Mouse (Mus musculus): ENCODE results near the gene Hsd11b2. TPM values are rescaled to one million over a fixed set of nuclear protein-coding genes. Genes with fewer than 3 reads are reported as not detected.

Hsd11b2 gene
- polyA plus RNA-seq, 1 experiment from 2014 or later = 9.7 TPM

DNA sequence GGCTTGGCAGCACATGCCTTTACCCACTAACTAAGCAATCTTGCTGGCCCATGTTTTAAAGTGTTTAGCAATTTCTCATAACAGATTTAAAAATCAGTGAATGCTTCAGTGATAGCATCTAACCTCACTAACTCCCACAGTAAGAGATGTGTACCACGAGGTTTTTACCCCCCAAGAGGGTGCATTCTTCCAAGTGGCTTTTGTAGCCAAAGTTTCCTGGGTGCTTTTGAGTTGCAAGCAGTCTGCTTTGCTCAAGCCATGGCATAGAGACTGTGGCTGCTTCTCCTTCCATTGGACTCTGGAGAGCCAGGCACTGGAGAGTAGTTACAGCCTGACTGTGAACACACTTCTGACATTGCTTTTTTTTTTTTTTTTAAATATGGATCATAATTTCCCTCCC is 29.3 kb upstream of the Hsd11b2 start:
- H3K27me3 ChIP-seq = no peaks in the 10 kb centered on the region
- ATAC-seq (ENCODE audit: low FRiP score, low read depth) = no peak
- no peak overlapping the region for H3K4me3 ChIP-seq
- H3K9me3 ChIP-seq = no peaks in the 10 kb centered on the region
- no peaks in the 10 kb centered on the region for H3K36me3 ChIP-seq
- no peaks in the 10 kb centered on the region for H3K4me1 ChIP-seq (replicated peaks)
- no peak overlapping the region for H3K9ac ChIP-seq
- no peak overlapping the region for H3K27ac ChIP-seq (replicated peaks)
- 46% methylated on average over 1 of the region's 1 CpGs for WGBS
- H3K4me2 ChIP-seq = no peak overlapping the region

GRCm38 (mm10) chr8:105493495-105493894 is 25.1 kb upstream of the Hsd11b2 start:
- 62% methylated on average over 3 of the region's 3 CpGs for WGBS
- no peak overlapping the region for H3K9ac ChIP-seq
- ATAC-seq (ENCODE audit: low FRiP score, low read depth) = no peak

GRCm38 (mm10) chr8:105494566-105494965 is 24.0 kb upstream of the Hsd11b2 start:
- Histone ChIP-seq H3K27me3 (no peaks in the 10 kb centered on the region), H3K9me3 (no peaks in the 10 kb centered on the region), H3K4me1 (replicated peaks) (peaks cover 25% of the 10 kb centered on the region), H3K36me3 (no peaks in the 10 kb centered on the region), H3K9ac (no peak overlapping the region), H3K4me3 (no peak overlapping the region), H3K27ac (replicated peaks) (no peak overlapping the region), H3K4me2 (no peak overlapping the region)
- ATAC-seq (ENCODE audit: low FRiP score, low read depth) = no peak
- 89% methylated on average over 3 of the region's 3 CpGs for WGBS

More at GRCm38 (mm10) chr8:105493495-105493894, 25.1 kb upstream of the Hsd11b2 start:
- no peaks in the 10 kb centered on the region for H3K27me3 ChIP-seq
- H3K4me1 ChIP-seq (replicated peaks) = peaks cover 25% of the 10 kb centered on the region
- H3K4me2 ChIP-seq = no peak overlapping the region
- H3K9me3 ChIP-seq = no peaks in the 10 kb centered on the region
- no peaks in the 10 kb centered on the region for H3K36me3 ChIP-seq
- no peak overlapping the region for H3K27ac ChIP-seq (replicated peaks)
- H3K4me3 ChIP-seq = no peak overlapping the region

DNA sequence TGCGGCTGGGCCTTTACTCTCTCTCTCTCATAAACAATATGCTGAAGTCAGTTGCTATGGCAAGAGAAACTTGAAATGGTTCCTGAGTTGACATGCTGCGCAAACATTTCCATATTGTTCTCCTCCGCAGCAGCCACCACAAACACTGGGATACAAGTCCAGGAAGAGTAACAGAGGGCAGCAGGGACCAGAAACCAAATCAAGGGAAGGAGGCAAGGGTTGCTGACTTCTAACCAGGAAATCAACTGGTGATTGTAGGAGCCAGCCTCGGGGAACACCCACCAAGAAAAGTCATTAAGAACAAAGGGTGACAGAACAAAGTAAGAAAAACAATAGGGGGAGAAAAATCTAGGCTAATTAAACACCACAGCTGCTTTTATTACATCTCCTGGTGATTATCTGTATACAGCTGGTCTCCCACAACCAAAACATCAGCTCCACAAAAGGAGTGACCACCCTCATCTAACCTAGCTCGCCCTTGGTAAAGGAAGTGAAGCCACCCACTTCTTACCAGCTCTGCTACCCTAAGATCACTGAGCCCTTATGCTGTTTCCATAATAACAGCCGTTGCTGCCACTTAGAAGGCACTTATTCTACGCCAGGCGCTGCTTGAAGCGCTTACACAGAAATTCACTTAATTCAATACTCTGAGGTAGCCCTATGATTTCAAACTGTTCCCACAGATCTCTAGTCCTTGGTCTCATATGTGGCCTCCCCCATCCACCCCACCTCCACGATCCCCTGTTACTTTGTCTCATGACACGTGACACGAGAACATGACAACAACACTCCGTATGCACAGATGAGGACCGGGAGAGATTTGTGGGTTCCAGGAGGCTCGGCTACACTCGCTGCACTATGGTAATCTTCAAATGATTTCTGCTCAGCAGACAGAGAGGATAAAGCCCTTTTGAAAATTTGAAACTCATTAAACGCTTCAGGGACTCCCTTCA is 22.9 kb upstream of the Hsd11b2 start:
- H3K36me3 ChIP-seq = no peaks in the 10 kb centered on the region
- peak overlapping the region; percentile 82; the same call in 1 of the 2 replicates for H3K9ac ChIP-seq
- WGBS = 21% methylated on average over 17 of the region's 17 CpGs
- peaks cover 25% of the 10 kb centered on the region for H3K4me1 ChIP-seq (replicated peaks)
- ATAC-seq (ENCODE audit: low FRiP score, low read depth) = 0 out of 2 replicates have a peak, but pooled peaks have one; percentile 28
- H3K27ac ChIP-seq (replicated peaks) = peak overlapping the region; percentile 82
- no peaks in the 10 kb centered on the region for H3K9me3 ChIP-seq
- peak overlapping the region; percentile 85 for H3K4me2 ChIP-seq
- H3K27me3 ChIP-seq = no peaks in the 10 kb centered on the region
- peak overlapping the region; percentile 67 for H3K4me3 ChIP-seq

- H3K27ac ChIP-seq (replicated peaks) = peak within 1 kb of the TSS; percentile 82
- under 1% methylated on average over 64 of the region's 68 CpGs for WGBS
- no peaks in the 10 kb centered on the region for H3K27me3 ChIP-seq
- H3K4me2 ChIP-seq = peak within 1 kb of the TSS; percentile 85
- peak within 1 kb of the TSS; percentile 82 for H3K9ac ChIP-seq
- H3K36me3 ChIP-seq = no peaks in the 10 kb centered on the region
- peaks cover 25% of the 10 kb centered on the region for H3K4me1 ChIP-seq (replicated peaks)
- ATAC-seq (ENCODE audit: low FRiP score, low read depth) = peak; percentile 91
- peak within 1 kb of the TSS; percentile 67 for H3K4me3 ChIP-seq
- H3K9me3 ChIP-seq = no peaks in the 10 kb centered on the region
Observed at GRCm38 (mm10) chr8:105496439-105497180, 21.9 kb upstream of the Hsd11b2 start, which contains the start of gene Zdhhc1. Gene Zdhhc1 (minus strand): TSS chr8:105496902.

DNA sequence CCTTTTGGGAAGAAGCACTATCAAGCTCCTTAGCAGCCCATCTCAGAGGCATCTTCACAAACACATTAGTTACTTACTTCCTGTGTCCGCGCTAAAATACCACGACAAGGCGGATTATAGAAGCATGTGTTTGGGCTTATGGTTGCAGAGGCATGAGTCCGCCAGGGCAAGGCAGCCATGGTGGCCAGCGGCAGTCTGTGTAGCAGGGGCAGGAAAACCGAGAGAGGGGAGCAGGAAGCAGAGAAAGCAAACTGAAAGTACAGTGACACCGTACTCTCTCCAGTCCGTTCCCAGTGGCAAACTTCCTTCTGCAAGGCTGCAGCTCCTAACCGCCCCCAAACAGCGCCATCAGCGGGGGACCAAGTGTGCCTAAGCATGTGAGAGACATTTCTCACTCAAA is 18.8 kb upstream of the Hsd11b2 start:
- no peaks in the 10 kb centered on the region for H3K9me3 ChIP-seq
- peaks cover 22% of the 10 kb centered on the region for H3K4me1 ChIP-seq (replicated peaks)
- H3K4me3 ChIP-seq = no peak overlapping the region
- no peaks in the 10 kb centered on the region for H3K36me3 ChIP-seq
- H3K27me3 ChIP-seq = no peaks in the 10 kb centered on the region
- 74% methylated on average over 12 of the region's 12 CpGs for WGBS
- no peak overlapping the region for H3K4me2 ChIP-seq
- H3K9ac ChIP-seq = no peak overlapping the region
- ATAC-seq (ENCODE audit: low FRiP score, low read depth) = no peak
- H3K27ac ChIP-seq (replicated peaks) = no peak overlapping the region

GRCm38 (mm10) chr8:105504617-105505016 is 13.9 kb upstream of the Hsd11b2 start:
- ATAC-seq (ENCODE audit: low FRiP score, low read depth) = no peak

GRCm38 (mm10) chr8:105506977-105507376 is 11.6 kb upstream of the Hsd11b2 start:
- 82% methylated on average over 6 of the region's 6 CpGs for WGBS
- ATAC-seq (ENCODE audit: low FRiP score, low read depth) = no peak
- no peaks in the 10 kb centered on the region for H3K36me3 ChIP-seq

More at GRCm38 (mm10) chr8:105504617-105505016, 13.9 kb upstream of the Hsd11b2 start:
- Histone ChIP-seq H3K4me3 (no peak overlapping the region), H3K27me3 (no peaks in the 10 kb centered on the region), H3K27ac (replicated peaks) (no peak overlapping the region), H3K36me3 (no peaks in the 10 kb centered on the region), H3K4me1 (replicated peaks) (peaks cover 6% of the 10 kb centered on the region; the same call in 1 of the 2 replicates), H3K4me2 (no peak overlapping the region), H3K9ac (no peak overlapping the region), H3K9me3 (no peaks in the 10 kb centered on the region)
- 86% methylated on average over 3 of the region's 3 CpGs for WGBS

DNA sequence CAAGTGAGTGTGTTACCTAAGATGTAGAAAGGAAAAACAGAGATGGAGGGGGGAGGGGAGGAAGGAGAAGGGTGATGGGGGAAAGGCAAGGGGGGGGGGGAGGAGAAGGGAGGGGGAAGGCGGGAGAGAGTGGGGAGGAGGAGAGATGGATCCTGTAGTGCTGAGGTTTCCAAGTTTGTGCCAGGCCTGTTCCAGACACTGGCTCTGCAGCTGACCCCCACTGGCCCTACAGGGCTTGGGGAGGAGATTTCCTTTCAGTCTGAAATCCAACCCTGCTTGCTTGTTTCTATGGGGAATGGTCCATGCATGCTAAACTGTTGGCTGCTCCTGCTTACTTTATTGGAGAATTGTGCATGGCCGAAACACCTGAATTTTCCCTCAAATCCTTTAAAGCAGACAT is 9.8 kb upstream of the Hsd11b2 start:
- peak overlapping the region; percentile 30; the same call in 1 of the 2 replicates for H3K27ac ChIP-seq (replicated peaks)
- no peak for ATAC-seq (ENCODE audit: low FRiP score, low read depth)
- 56% methylated on average over 1 of the region's 2 CpGs for WGBS

More at GRCm38 (mm10) chr8:105506977-105507376, 11.6 kb upstream of the Hsd11b2 start:
- Histone ChIP-seq H3K4me3 (no peak overlapping the region), H3K27ac (replicated peaks) (no peak overlapping the region), H3K4me2 (no peak overlapping the region), H3K9me3 (no peaks in the 10 kb centered on the region), H3K9ac (no peak overlapping the region), H3K4me1 (replicated peaks) (peaks cover 6% of the 10 kb centered on the region; the same call in 1 of the 2 replicates), H3K27me3 (no peaks in the 10 kb centered on the region)

DNA sequence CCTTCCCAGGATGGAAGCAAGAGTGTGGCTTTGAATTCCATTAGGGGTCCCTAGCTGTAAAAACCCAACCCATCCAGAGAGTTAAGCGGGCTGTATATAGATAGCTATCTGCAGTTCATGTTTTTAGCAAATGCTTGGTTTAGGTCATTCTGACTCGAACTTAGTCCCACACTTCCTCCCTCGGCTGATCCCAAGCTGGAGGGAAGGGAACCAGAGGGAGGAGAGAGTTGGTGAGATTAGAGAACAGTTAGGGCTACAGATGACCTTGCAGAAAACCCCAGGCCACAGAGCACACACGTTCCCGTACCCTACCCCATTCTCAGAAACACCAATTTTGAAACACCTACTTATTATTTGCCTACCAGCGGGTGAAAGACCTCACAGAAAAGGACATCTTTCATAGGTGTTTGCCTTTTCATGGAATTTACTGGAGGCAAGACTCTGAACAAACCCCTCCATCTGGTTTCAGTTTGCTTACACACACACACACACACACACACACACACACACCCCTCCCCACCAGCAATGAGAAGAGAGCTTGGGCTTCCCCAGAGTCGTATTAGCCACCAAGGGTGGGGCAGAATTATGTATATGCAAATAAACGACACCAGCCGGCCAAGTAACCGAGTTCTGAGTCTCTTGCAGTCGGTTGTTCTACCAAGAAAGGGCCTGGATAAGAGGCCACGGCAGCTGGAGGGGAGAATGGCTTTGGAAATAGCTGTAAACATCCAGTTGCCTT is 8.4 kb upstream of the Hsd11b2 start:
- H3K9ac ChIP-seq = no peak overlapping the region
- WGBS = 58% methylated on average over 12 of the region's 12 CpGs
- no peak for ATAC-seq (ENCODE audit: low FRiP score, low read depth)

More for the DNA sequence above, 9.8 kb upstream of the Hsd11b2 start:
- no peak overlapping the region for H3K4me2 ChIP-seq
- no peaks in the 10 kb centered on the region for H3K27me3 ChIP-seq
- H3K9ac ChIP-seq = no peak overlapping the region
- H3K36me3 ChIP-seq = no peaks in the 10 kb centered on the region
- H3K9me3 ChIP-seq = no peaks in the 10 kb centered on the region
- H3K4me3 ChIP-seq = no peak overlapping the region
- H3K4me1 ChIP-seq (replicated peaks) = peaks cover 6% of the 10 kb centered on the region; the same call in 1 of the 2 replicates

GRCm38 (mm10) chr8:105514194-105514593 is 4.4 kb upstream of the Hsd11b2 start:
- Histone ChIP-seq H3K4me3 (no peak overlapping the region), H3K27me3 (peaks cover 5% of the 10 kb centered on the region; the same call in 1 of the 2 replicates), H3K4me2 (no peak overlapping the region), H3K9me3 (no peaks in the 10 kb centered on the region), H3K9ac (no peak overlapping the region), H3K4me1 (replicated peaks) (peaks cover 24% of the 10 kb centered on the region), H3K36me3 (no peaks in the 10 kb centered on the region), H3K27ac (replicated peaks) (no peak overlapping the region)
- WGBS = 93% methylated on average over 6 of the region's 6 CpGs
- no peak for ATAC-seq (ENCODE audit: low FRiP score, low read depth)

More for the DNA sequence above, 8.4 kb upstream of the Hsd11b2 start:
- Histone ChIP-seq H3K4me2 (no peak overlapping the region), H3K4me1 (replicated peaks) (peaks cover 6% of the 10 kb centered on the region; the same call in 1 of the 2 replicates), H3K27me3 (no peaks in the 10 kb centered on the region), H3K9me3 (no peaks in the 10 kb centered on the region), H3K4me3 (no peak overlapping the region), H3K36me3 (no peaks in the 10 kb centered on the region), H3K27ac (replicated peaks) (no peak overlapping the region)
